Mouse (Mus musculus) neural tube, embryonic 11.5 days (tissue): Measurements from ENCODE around the gene Tfeb. TPM values are rescaled to one million over a fixed set of nuclear protein-coding genes. Genes with fewer than 3 reads are reported as not detected.

Experiments
- ATAC-seq: fragments of 200-750 bp; cut with Nextera tagmentation; 2 replicates; pipeline ENCODE4 v1.8.0; 2017; ENCODE audit warnings: moderate number of reproducible peaks, mild to moderate bottlenecking, moderate TSS enrichment, moderate library complexity; ENCODE audit not compliant: insufficient read depth, low FRiP score, low TSS enrichment
- DNase-seq: peaks from one replicate; pipeline ENCODE4 v3.0.0-alpha.2; 2015; ENCODE audit warnings: low spot score
- H3K27ac ChIP-seq: fragments of 300-500 bp; sonication (generic); 2 replicates; pipeline ENCODE4 v1.5.1; 2014; ENCODE audit warnings: low read depth, mild to moderate bottlenecking, low read length
- H3K27me3 ChIP-seq: fragments of 300-500 bp; sonication (generic); 2 replicates; pipeline ENCODE4 v1.6.1; 2014; ENCODE audit warnings: mild to moderate bottlenecking, low read length, mixed read lengths; ENCODE audit not compliant: control insufficient read depth, insufficient read depth
- H3K36me3 ChIP-seq: fragments of 300-500 bp; sonication (generic); 2 replicates; pipeline ENCODE4 v1.6.1; 2014; ENCODE audit warnings: mild to moderate bottlenecking, low read length, moderate library complexity, mixed read lengths; ENCODE audit not compliant: control insufficient read depth, insufficient read depth
- H3K4me1 ChIP-seq: fragments of 300-500 bp; sonication (generic); 2 replicates; pipeline ENCODE4 v1.6.1; 2014; ENCODE audit warnings: low read length, mixed read lengths; ENCODE audit not compliant: control insufficient read depth, insufficient read depth
- H3K4me2 ChIP-seq: fragments of 300-500 bp; sonication (generic); 2 replicates; pipeline ENCODE4 v1.6.1; 2014; ENCODE audit warnings: low read depth, mild to moderate bottlenecking, moderate library complexity
- H3K4me3 ChIP-seq: fragments of 300-500 bp; sonication (generic); 2 replicates; pipeline ENCODE4 v1.5.1; 2014; ENCODE audit warnings: low read depth, low read length
- H3K9ac ChIP-seq: fragments of 300-500 bp; sonication (generic); 2 replicates; pipeline ENCODE4 v1.6.1; 2014; ENCODE audit warnings: mild to moderate bottlenecking, low read length
- H3K9me3 ChIP-seq: fragments of 300-500 bp; sonication (generic); 2 replicates; pipeline ENCODE4 v1.6.1; 2016; ENCODE audit warnings: low read length; ENCODE audit not compliant: control insufficient read depth
- WGBS: fragments of 180-500 bp; shearing (Covaris S2); extraction: QIAGEN DNeasy Blood & Tissue Kit; methylation state at CpG from one replicate; pipeline ENCODE4 v1.1.7; 2014; 5-methylcytosine and 5-hydroxymethylcytosine counted together
- polyA plus RNA-seq: library from polyadenylated mRNA; unstranded; fragments of >200 nt; fragmentation: Nextera tagmentation; extraction: Ambion mirVana; gene quantifications from 2 replicates; pipeline ENCODE4 v1.2.1, GENCODE M21; 2014

Tfeb gene
- polyA plus RNA-seq, 1 experiment from 2014 or later, result 1.8 TPM

GRCm38 (mm10) chr17:47730633-47731575, 5.9 kb upstream of the Tfeb start:
- Histone ChIP-seq H3K4me3 (no peak overlapping the region), H3K9ac (no peak overlapping the region), H3K9me3 (no peaks in the 10 kb centered on the region), H3K36me3 (no peaks in the 10 kb centered on the region), H3K4me1 (no peaks in the 10 kb centered on the region), H3K4me2 (no peak overlapping the region), H3K27ac (no peak overlapping the region), H3K27me3 (no peaks in the 10 kb centered on the region)
- ATAC-seq (no peak), DNase-seq (no peak)
- WGBS, result 55% methylated on average over 24 of the region's 24 CpGs

- 74% methylated on average over 14 of the region's 14 CpGs for WGBS
Measured at GRCm38 (mm10) chr17:47735553-47736100, 1.2 kb upstream of the Tfeb start.

GRCm38 (mm10) chr17:47737271-47738065, 638 bp downstream of the Tfeb start:
- Histone ChIP-seq H3K4me2 (peak overlapping the region; percentile 97), H3K27me3 (peaks cover 23% of the 10 kb centered on the region), H3K27ac (no peak overlapping the region), H3K4me1 (peaks cover 18% of the 10 kb centered on the region), H3K4me3 (peak overlapping the region; percentile 53), H3K36me3 (no peaks in the 10 kb centered on the region), H3K9ac (peak overlapping the region; percentile 61), H3K9me3 (no peaks in the 10 kb centered on the region)
- ATAC-seq (peak; percentile 73), DNase-seq (peak; percentile 65)
- WGBS, result under 1% methylated on average over 45 of the region's 60 CpGs

More at GRCm38 (mm10) chr17:47735553-47736100, 1.2 kb upstream of the Tfeb start:
- no peak for DNase-seq
- ATAC-seq, result no peak
- no peak overlapping the region for H3K4me2 ChIP-seq
- peaks cover 18% of the 10 kb centered on the region for H3K4me1 ChIP-seq
- no peak overlapping the region for H3K27ac ChIP-seq
- no peak overlapping the region for H3K9ac ChIP-seq
- H3K36me3 ChIP-seq, result no peaks in the 10 kb centered on the region
- peaks cover 23% of the 10 kb centered on the region for H3K27me3 ChIP-seq
- H3K9me3 ChIP-seq, result no peaks in the 10 kb centered on the region
- H3K4me3 ChIP-seq, result no peak overlapping the region

- Histone ChIP-seq H3K27ac (no peak overlapping the region), H3K9me3 (no peaks in the 10 kb centered on the region), H3K4me3 (peak overlapping the region; percentile 53), H3K36me3 (no peaks in the 10 kb centered on the region), H3K4me1 (peaks cover 18% of the 10 kb centered on the region), H3K9ac (peak overlapping the region; percentile 44), H3K27me3 (peaks cover 23% of the 10 kb centered on the region), H3K4me2 (peak overlapping the region; percentile 97)
- ATAC-seq (peak; percentile 36), DNase-seq (peak; percentile 49)
- 1% methylated on average over 54 of the region's 61 CpGs for WGBS
Measured at GRCm38 (mm10) chr17:47738066-47738878, 1.4 kb downstream of the Tfeb start.

- peaks cover 23% of the 10 kb centered on the region for H3K27me3 ChIP-seq
- DNase-seq (peak; percentile 36), ATAC-seq (no peak)
- no peaks in the 10 kb centered on the region for H3K9me3 ChIP-seq
- H3K4me2 ChIP-seq, result peak overlapping the region; percentile 97
- WGBS, result 3% methylated on average over 20 of the region's 20 CpGs
- peak overlapping the region; percentile 44; the same call in 1 of the 2 replicates for H3K9ac ChIP-seq
- peak overlapping the region; percentile 53 for H3K4me3 ChIP-seq
- H3K36me3 ChIP-seq, result no peaks in the 10 kb centered on the region
- H3K27ac ChIP-seq, result no peak overlapping the region
- H3K4me1 ChIP-seq, result peaks cover 18% of the 10 kb centered on the region
Measured at GRCm38 (mm10) chr17:47738879-47739798, 2.3 kb downstream of the Tfeb start.

GRCm38 (mm10) chr17:47740186-47740585, 3.4 kb downstream of the Tfeb start:
- H3K27me3 ChIP-seq, result peaks cover 23% of the 10 kb centered on the region
- DNase-seq (no peak), ATAC-seq (no peak)

GRCm38 (mm10) chr17:47742991-47743734, 6.3 kb downstream of the Tfeb start:
- Histone ChIP-seq H3K27ac (no peak overlapping the region), H3K4me1 (peaks cover 9% of the 10 kb centered on the region; the same call in 1 of the 2 replicates), H3K4me2 (no peak overlapping the region), H3K9me3 (no peaks in the 10 kb centered on the region), H3K27me3 (peaks cover 14% of the 10 kb centered on the region), H3K4me3 (no peak overlapping the region), H3K36me3 (no peaks in the 10 kb centered on the region), H3K9ac (no peak overlapping the region)
- no peak for DNase-seq
- 45% methylated on average over 16 of the region's 16 CpGs for WGBS
- no peak for ATAC-seq

More at GRCm38 (mm10) chr17:47740186-47740585, 3.4 kb downstream of the Tfeb start:
- Histone ChIP-seq H3K4me3 (no peak overlapping the region), H3K4me1 (peaks cover 18% of the 10 kb centered on the region), H3K9me3 (no peaks in the 10 kb centered on the region), H3K27ac (no peak overlapping the region), H3K9ac (no peak overlapping the region), H3K4me2 (no peak overlapping the region), H3K36me3 (no peaks in the 10 kb centered on the region)
- WGBS, result 50% methylated on average over 2 of the region's 2 CpGs
